Mouse (Mus musculus) megakaryocyte progenitor cell, adult 5-6 weeks (primary cell): Measurements from ENCODE around the gene Kcnn3. TPM values are rescaled to one million over a fixed set of nuclear protein-coding genes. Genes with fewer than 3 reads are reported as not detected.

Source experiments
- ATAC-seq: replicated peaks from 2 replicates; pipeline ENCODE4 v1.8.0; 2016; ENCODE audit warnings: mild to moderate bottlenecking, moderate TSS enrichment, inconsistent platforms; ENCODE audit not compliant: poor library complexity
- total RNA-seq, 2 experiments: library from RNA; stranded (forward) in 1 of 2; stranded (reverse) in 1 of 2; fragments of 157-497, 149-512 nt in 1 of 2; fragments of 200-1000 nt in 1 of 2; gene quantifications; 2 replicates each; pipeline versions ENCODE4 v1.2.3 to v1.2.4; 2015 to 2017

The Kcnn3 gene
- total RNA-seq, 2 experiments from 2014 or later, result not detected

- no peak for ATAC-seq
Measured at GRCm38 (mm10) chr3:89516321-89516720, 3.6 kb upstream of the Kcnn3 start.

- no peak for ATAC-seq
Measured at GRCm38 (mm10) chr3:89520618-89521502, 896 bp downstream of the Kcnn3 start.

- ATAC-seq, result no peak
Measured at GRCm38 (mm10) chr3:89521503-89521854, 1.5 kb downstream of the Kcnn3 start.

- no peak for ATAC-seq
Measured at GRCm38 (mm10) chr3:89522450-89523128, 2.6 kb downstream of the Kcnn3 start.

- no peak for ATAC-seq
Measured at GRCm38 (mm10) chr3:89526298-89527090, 6.5 kb downstream of the Kcnn3 start.

GRCm38 (mm10) chr3:89529796-89530195, 9.8 kb downstream of the Kcnn3 start:
- ATAC-seq, result peak; percentile 54

GRCm38 (mm10) chr3:89534566-89535097, 14.7 kb downstream of the Kcnn3 start:
- ATAC-seq, result peak; percentile 29; the same call in 1 of the 2 replicates

- ATAC-seq, result no peak
Measured at GRCm38 (mm10) chr3:89535147-89535546, 15.2 kb downstream of the Kcnn3 start.

- no peak for ATAC-seq
Measured at GRCm38 (mm10) chr3:89539036-89539739, 19.2 kb downstream of the Kcnn3 start.

- ATAC-seq, result 0 out of 2 replicates have a peak, but pooled peaks have one; percentile 9
Measured at GRCm38 (mm10) chr3:89539740-89540370, 19.9 kb downstream of the Kcnn3 start.

GRCm38 (mm10) chr3:89540371-89540743, 20.4 kb downstream of the Kcnn3 start:
- peak; percentile 42; the same call in 1 of the 2 replicates for ATAC-seq

- ATAC-seq, result no peak
Measured at GRCm38 (mm10) chr3:89546951-89547350, 27.0 kb downstream of the Kcnn3 start.

- 0 out of 2 replicates have a peak, but pooled peaks have one; percentile 17 for ATAC-seq
Measured at GRCm38 (mm10) chr3:89548805-89549204, 28.8 kb downstream of the Kcnn3 start.

- 0 out of 2 replicates have a peak, but pooled peaks have one; percentile 17 for ATAC-seq
Measured at GRCm38 (mm10) chr3:89549488-89549887, 29.5 kb downstream of the Kcnn3 start.

GRCm38 (mm10) chr3:89551880-89552279, 31.9 kb downstream of the Kcnn3 start:
- no peak for ATAC-seq

GRCm38 (mm10) chr3:89553432-89553831, 33.5 kb downstream of the Kcnn3 start:
- no peak for ATAC-seq

- ATAC-seq, result no peak
Measured at GRCm38 (mm10) chr3:89553946-89554345, 34.0 kb downstream of the Kcnn3 start.

- no peak for ATAC-seq
Measured at GRCm38 (mm10) chr3:89554587-89554986, 34.6 kb downstream of the Kcnn3 start.

GRCm38 (mm10) chr3:89557811-89558210, 37.8 kb downstream of the Kcnn3 start:
- no peak for ATAC-seq
